7 mouse cellular contexts compared by ENCODE assay signal in the genomic region with DNA sequence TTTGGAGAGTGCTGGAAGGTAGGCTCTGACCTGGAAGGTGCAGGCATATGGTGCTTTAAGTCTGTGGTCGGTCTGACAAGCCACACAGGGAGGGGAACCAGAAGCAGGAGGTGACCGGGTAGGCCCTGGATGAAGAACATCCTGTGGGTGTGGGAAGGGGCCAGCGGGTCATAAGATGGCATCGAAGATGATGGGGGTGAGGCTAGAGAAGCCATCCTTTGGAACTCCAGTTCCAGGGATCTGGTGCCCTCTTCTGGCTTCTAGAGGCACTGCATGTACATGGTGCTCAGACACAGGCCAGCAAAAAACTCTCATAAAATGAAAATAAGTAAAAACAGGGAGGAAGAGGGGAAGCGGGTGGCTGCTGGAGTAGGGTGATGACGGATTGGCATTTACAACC. TPM values are rescaled to one million over a fixed set of nuclear protein-coding genes. Genes with fewer than 3 reads are reported as not detected.
DNase-seq lines count a peak whose midpoint lies in the region; ATAC-seq lines count a peak whose summit lies in the region.

No protein-coding gene starts in this region.

- DNase-seq in CD4-positive, CD25-positive, alpha-beta regulatory T cell, adult 2 months (ENCODE audit: low read depth, low spot score): peak; percentile 72
- peak; percentile 42 for DNase-seq in Muller cell, postnatal 12 days (ENCODE audit: inconsistent ontology term)
- peak; percentile 66 to 82 for DNase-seq in cerebellum, postnatal 25 days
- DNase-seq in kidney, postnatal 25 days: peak; percentile 73 to 80
- peak; percentile 77 for DNase-seq in lung, postnatal 10 days
- peak; percentile 76 for DNase-seq in retina, postnatal 1 day

- ATAC-seq in granulocyte monocyte progenitor cell, adult 5-6 weeks (replicated peaks; ENCODE audit: poor library complexity, severe bottlenecking): peak; percentile 85

RNA-seq across cellular contexts. Expression of a gene that starts 22.6 kb away (rescaled TPM):
- 31.0 and 34.2 TPM in 2 replicates for total RNA-seq in granulocyte monocyte progenitor cell, adult 5-6 weeks (2014; fragmentation: Nextera tagmentation)
- total RNA-seq in granulocyte monocyte progenitor cell, adult 5-6 weeks (2017): 40.0 and 64.8 TPM in 2 replicates

Comparison
In these comparisons a context has a peak if more than half of its experiments do, and no peak if none do; other contexts are left out.
1. Peak in every context shown above with its lines: DNase-seq and ATAC-seq.